Mouse (Mus musculus): ENCODE measurements around the gene Fam13a.

DNA sequence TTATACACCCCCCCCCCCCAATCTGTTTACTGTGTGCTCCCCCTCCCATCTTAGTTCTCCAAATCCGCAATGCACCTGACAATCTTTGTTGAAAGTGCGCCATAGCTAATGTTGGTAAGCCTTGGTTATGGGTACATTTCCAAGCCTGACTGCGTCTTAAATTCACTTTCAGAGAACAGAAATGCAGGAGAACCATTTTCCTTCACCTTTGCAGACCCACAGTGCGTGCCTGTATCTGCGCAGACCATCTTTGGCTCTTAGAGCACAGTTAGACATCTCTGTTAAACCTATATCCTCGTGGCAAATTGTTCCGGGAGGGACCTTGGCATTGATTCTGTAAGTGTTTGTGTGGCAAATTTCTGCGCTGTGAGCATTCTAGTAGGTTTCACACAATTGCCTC is 117.0 kb downstream of the Fam13a start:
- no peak for TF ChIP-seq POLR2A (IDR thresholded peaks at IDR 0.05; ENCODE audit: extremely low read depth, insufficient read depth, low read length)
- TF ChIP-seq CTCF (IDR thresholded peaks at IDR 0.05; ENCODE audit: extremely low read depth, insufficient read depth, low read length) = no peak
